Mouse (Mus musculus): Measurements from ENCODE around the gene Rsph3b.
"Not testable (repeated sequence)": the region's sequence is repeated elsewhere in the genome, so short reads cannot be mapped to it uniquely, and the experiment has no call there.

Gene Rsph3b

GRCm38 (mm10) chr17:6947984-6948768, at the start of gene Rsph3b:
Gene Rsph3b, minus strand, starts transcription at chr17:6948682.
- peak; percentile 52 for DNase-seq (ENCODE audit: low read depth, low spot score)

DNA sequence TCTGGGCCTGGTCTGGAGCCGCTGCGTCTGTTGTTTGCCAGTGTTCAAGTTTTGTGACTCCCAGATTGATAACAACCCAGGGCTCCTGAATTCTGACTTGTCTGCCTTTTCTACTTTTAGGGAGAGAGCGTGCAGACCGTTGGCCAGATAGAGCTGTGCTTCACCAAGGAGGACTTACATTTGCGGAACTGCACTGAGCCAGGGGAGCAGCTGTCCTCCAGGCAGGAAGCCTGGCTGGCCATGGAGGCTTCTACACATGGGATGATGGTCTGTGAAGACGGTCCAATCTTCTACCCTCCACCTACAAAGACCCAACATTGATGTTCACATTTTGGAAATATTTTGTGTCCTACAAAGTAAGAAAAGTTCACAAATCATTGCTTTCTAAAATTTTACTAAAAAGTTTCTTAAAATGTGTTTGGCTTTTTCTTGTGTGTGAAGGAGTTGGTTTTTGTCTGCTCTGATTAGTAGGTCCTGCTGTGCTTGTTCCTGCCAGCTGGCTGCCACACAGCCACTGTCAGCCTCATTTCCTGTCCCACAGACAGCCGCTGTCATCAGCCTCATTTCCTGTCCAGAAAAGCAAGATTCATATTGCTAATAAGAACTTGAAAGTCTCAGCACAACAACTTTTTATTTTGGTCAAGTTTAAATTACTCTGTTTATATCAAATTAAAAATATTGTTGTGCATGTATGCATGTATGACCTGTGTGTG, 49.5 kb upstream of the Rsph3b start:
- DNase-seq (ENCODE audit: low read depth, low spot score), result not testable (repeated sequence)

- DNase-seq (ENCODE audit: low read depth, low spot score), result not testable (repeated sequence)
Observed at GRCm38 (mm10) chr17:6996826-6997225, 48.3 kb upstream of the Rsph3b start.

DNA sequence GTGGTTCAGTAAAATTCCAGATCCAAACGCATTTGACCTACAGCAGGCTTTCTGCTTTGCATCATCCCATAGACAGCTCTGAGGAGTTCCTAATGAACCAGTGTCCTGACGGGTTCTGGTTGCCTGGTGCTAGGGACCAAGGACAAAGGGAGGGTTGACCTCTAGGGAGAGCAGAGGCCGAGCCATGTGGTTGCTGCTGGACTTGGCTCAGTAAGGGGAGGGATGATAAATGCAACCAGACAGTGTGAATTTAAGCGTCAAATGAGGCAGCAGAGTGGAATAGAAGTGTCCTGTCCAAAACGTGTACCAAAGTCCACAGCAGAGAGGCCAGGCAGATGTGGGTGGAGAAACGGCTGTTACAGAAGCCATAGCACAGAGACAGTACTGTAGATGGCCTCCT, 47.0 kb upstream of the Rsph3b start:
- not testable (repeated sequence) for DNase-seq (ENCODE audit: low read depth, low spot score)

GRCm38 (mm10) chr17:6986118-6986517, 37.6 kb upstream of the Rsph3b start:
- not testable (repeated sequence) for DNase-seq (ENCODE audit: low read depth, low spot score)

GRCm38 (mm10) chr17:6980144-6980543, 31.7 kb upstream of the Rsph3b start:
- not testable (repeated sequence) for DNase-seq (ENCODE audit: low read depth, low spot score)

GRCm38 (mm10) chr17:6979380-6979779, 30.9 kb upstream of the Rsph3b start:
- not testable (repeated sequence) for DNase-seq (ENCODE audit: low read depth, low spot score)

DNA sequence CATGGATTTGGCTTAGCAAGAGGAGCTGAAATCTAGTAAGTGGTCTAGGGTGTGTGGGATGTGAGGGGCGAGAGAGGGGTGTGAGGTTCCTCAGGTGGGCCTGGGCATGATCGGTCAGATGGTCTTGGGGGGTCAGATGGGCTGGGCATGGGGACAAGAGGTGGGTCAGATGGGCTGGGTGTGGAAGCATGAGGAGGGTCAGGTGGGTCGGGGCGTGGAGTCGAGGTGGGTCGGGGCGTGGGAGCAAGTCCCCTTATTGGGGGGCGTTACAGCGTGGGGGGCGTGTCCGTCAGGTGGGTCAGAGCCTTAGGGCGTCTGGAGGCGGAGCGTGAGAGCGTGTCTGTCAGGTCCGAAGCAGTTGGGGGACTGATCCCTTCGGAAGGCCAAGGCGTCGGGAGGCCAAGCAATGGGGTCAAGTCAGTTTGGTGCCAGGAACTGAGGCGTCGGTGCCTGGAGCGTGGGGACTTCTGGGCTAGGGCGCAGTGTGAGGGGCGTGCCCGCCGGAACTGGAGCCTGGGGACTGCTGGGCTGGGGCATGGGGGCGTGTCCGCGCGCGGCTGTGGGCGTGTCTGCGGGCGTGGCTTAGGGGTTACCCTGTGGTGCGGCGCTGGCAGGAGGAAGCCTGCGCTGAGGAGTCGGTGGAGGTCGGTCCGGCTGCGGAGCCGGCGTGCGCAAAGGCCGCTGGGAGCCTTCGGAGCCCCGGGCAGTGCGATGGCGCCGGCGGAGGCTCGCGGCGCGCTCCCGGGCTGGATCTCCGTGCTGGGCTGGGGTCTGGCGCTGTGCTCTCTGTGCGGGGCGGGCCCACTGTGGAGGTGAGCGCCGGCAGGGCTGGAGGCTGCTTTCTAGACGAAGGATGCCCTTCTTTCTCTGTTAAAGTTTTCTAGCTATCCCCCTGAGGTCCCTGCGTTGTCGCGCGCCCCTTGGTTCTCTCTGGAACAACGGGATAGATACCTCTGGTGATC, 30.1 kb upstream of the Rsph3b start, which contains the start of gene Gm49721:
TSS of gene Gm49721 (plus strand) at position 618 of the 962 bp plus-strand sequence.
- not testable (repeated sequence) for DNase-seq (ENCODE audit: low read depth, low spot score)

DNA sequence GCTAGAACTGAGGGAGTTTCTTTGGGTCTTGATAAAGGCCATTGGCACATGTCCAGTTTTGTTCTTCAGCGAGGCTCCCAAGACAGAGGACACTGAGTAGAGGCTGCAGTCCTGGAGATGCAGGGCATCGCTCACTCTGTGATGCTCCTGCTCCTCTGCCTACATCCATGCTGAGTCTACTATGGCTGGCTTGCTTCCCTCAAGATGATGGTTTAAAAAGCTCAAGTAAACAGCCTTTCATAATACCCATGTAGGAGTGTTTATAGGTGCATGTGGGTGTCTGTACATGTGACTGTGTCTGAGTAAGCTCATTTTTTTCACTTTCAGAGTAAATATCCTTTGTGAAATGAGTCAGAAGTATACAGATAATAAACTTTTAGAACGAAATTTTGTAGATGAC, 26.5 kb upstream of the Rsph3b start:
- not testable (repeated sequence) for DNase-seq (ENCODE audit: low read depth, low spot score)

- DNase-seq (ENCODE audit: low read depth, low spot score), result not testable (repeated sequence)
Observed at GRCm38 (mm10) chr17:6972836-6973396, 24.4 kb upstream of the Rsph3b start.

DNA sequence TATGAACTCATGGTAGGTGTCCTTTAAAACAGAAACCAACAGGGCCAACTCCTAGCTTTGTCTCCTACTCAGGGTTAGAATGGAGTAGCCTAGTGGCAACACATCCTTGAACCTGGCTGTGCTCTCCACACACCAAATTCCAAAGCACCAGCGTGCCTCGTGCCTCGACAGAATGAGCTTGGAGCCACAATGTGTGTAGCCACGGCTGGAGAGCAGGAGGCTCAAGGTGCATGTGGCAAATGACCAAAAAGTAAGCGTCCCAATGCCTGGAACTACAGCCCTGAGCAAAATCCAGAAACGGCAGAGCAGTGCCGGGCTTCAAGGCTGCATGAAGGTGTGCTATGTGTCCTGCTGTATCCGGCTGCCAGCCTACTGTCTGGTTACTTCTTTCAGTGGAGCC, 22.8 kb upstream of the Rsph3b start:
- DNase-seq (ENCODE audit: low read depth, low spot score), result not testable (repeated sequence)

DNA sequence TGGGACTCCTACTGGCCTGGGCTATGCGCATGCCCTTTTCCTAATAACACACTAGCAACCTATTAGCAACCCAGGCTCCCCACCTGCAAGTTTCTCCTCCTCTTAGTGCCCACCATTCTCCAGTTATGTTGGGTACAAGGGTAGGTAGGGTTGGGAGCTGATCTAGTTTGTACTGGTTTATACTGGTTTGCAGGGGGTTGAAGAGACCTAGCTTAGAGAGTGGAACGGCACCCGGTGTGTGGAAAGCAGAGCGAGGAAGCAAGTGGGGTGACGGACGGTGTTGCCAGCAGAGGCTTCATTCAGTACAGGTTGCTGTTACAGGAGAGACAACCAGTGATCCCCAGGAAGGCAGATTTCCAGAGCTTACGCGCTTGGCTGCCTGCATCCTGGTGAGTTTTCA, 21.9 kb upstream of the Rsph3b start, which contains the start of gene Rnaset2b:
TSS of gene Rnaset2b (plus strand) at position 301 of the 400 bp plus-strand sequence.
- not testable (repeated sequence) for DNase-seq (ENCODE audit: low read depth, low spot score)

DNA sequence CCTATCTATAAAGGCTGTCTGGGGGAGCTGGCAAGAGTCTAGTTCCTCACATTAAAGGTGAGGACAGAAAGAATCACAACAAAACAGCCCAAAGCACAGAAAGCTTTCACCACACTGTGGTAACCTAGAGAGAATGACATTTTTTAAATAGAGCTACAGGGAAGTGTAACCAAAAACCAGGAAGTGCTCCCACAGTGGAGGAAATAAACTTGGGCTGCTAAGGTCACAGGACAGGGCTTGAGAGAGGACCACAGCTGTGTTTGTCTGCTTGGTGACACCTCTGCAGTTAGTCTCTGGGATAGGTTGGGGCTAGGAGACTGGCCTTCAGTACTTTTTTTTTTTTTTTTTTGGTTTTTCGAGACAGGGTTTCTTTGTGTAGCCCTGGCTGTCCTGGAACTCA, 19.2 kb upstream of the Rsph3b start:
- DNase-seq (ENCODE audit: low read depth, low spot score), result not testable (repeated sequence)

GRCm38 (mm10) chr17:6965364-6965763, 16.9 kb upstream of the Rsph3b start:
- not testable (repeated sequence) for DNase-seq (ENCODE audit: low read depth, low spot score)

GRCm38 (mm10) chr17:6962936-6963335, 14.5 kb upstream of the Rsph3b start:
- DNase-seq (ENCODE audit: low read depth, low spot score), result not testable (repeated sequence)

DNA sequence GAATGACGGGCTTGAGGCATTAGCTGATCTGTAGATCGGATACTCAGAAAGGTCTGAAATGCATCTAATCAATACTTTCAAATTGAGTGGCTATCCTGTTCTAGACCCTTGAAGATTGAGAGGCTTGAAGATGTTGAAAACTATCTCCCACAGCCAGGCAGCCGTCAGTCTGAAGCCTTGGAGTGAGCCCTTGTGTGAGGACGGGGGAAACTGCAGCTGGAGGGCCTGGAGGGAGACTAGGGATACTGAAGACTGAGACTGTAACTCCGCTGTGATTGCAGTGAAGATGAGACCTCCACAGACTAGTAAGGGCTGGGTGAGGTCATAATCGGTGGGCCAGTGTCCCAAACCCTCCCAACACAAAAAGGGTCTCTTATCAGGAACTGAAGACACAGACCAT, 13.9 kb upstream of the Rsph3b start:
- not testable (repeated sequence) for DNase-seq (ENCODE audit: low read depth, low spot score)

GRCm38 (mm10) chr17:6961181-6962000, 12.9 kb upstream of the Rsph3b start:
- not testable (repeated sequence) for DNase-seq (ENCODE audit: low read depth, low spot score)

DNA sequence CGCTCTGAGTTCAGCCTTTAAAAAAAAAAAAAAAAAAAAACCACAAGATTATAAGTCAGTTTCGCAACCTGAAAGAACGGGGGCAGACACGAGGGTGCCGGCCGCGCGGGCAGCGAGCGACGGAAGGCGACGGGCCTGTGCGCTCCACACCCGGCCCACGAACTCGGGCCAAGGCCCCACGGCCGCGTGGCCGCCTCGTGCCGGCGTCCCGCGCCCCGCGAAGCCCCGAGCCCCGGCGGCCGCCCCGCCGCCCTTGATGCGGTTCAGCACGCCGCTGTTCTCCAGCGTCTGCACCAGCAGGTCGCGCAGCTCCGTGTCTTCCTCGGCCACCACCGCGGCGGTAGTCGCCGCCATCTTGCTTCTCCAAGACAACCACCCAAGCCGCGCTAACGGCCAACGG, 12.3 kb upstream of the Rsph3b start, which contains the start of gene Tagap1:
TSS of gene Tagap1 (minus strand) at position 381 of the 400 bp plus-strand sequence.
- not testable (repeated sequence) for DNase-seq (ENCODE audit: low read depth, low spot score)

DNA sequence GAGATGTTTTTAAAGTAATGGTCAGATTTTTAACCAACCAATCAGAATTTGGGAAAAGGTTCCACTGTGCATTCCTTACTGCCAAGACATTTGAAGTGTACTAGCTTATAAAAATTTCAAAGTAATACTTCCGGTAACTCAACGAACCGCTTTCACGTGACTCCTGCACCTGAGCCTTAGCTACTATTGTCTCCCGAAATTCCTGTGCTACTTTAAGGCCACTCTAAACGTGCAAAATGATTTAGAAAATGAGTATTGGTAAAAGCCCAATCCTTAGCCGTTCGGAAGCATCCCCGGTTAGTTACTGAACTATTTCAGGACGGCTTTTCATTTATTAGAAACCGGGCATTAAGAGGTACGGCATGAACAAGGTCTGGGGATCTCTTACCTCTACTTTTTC, 11.9 kb upstream of the Rsph3b start:
- not testable (repeated sequence) for DNase-seq (ENCODE audit: low read depth, low spot score)
